Mouse (Mus musculus) MEL (cell line): ENCODE measurements around the gene Rufy4. TPM values are rescaled to one million over a fixed set of nuclear protein-coding genes. Genes with fewer than 3 reads are reported as not detected.

Experiments
- DNase-seq: peaks from one replicate; pipeline ENCODE4 v3.0.0; 2011; ENCODE audit warnings: low read depth, low spot score
- H3K27ac ChIP-seq: 2 replicates; pipeline ENCODE4 v1.5.1; 2012; ENCODE audit warnings: low read depth, mild to moderate bottlenecking, control low read depth, low read length, moderate library complexity; ENCODE audit not compliant: control insufficient read depth
- H3K27me3 ChIP-seq, 2 experiments: fragments of 150-350 bp in 1 of 2; sonication (generic) in 1 of 2; 2 replicates each; pipeline ENCODE4 v1.6.1; 2012; ENCODE audit warnings: low read length in 2 of 2, mild to moderate bottlenecking in 2 of 2, improper control_type of control experiment in 1 of 2, moderate library complexity in 1 of 2; ENCODE audit not compliant: insufficient read depth in 2 of 2, control insufficient read depth in 1 of 2
- H3K36me3 ChIP-seq, 2 experiments: 2 replicates each; pipeline ENCODE4 v1.6.1; 2012 to 2014; ENCODE audit warnings: low read length in 2 of 2, improper control_type of control experiment in 1 of 2, inconsistent platforms in 1 of 2, mild to moderate bottlenecking in 1 of 2; ENCODE audit not compliant: insufficient read depth in 2 of 2, control insufficient read depth in 1 of 2
- H3K4me1 ChIP-seq, 2 experiments: fragments of 150-350 bp in 1 of 2; sonication (generic) in 1 of 2; 2 replicates each; pipeline ENCODE4 v1.6.1; 2012; ENCODE audit warnings: low read length in 2 of 2, improper control_type of control experiment in 1 of 2, mild to moderate bottlenecking in 1 of 2; ENCODE audit not compliant: insufficient read depth in 2 of 2, control insufficient read depth in 1 of 2
- H3K4me3 ChIP-seq, 2 experiments: fragments of 150-350 bp in 1 of 2; sonication (generic) in 1 of 2; 2 replicates each; pipeline ENCODE4 v1.5.1; 2012; ENCODE audit warnings: low read depth in 2 of 2, low read length in 2 of 2, mild to moderate bottlenecking in 2 of 2, moderate library complexity in 2 of 2, control low read depth in 1 of 2, improper control_type of control experiment in 1 of 2; ENCODE audit not compliant: control insufficient read depth in 1 of 2, insufficient read depth in 1 of 2
- H3K79me2 ChIP-seq: 2 replicates; pipeline ENCODE4 v1.6.1; 2012; ENCODE audit warnings: mild to moderate bottlenecking, low read length, moderate library complexity; ENCODE audit not compliant: control insufficient read depth, poor library complexity, insufficient read depth
- H3K9ac ChIP-seq: 2 replicates; pipeline ENCODE4 v1.6.1; 2012; ENCODE audit warnings: low read depth, mild to moderate bottlenecking, control low read depth, low read length, moderate library complexity; ENCODE audit not compliant: control insufficient read depth, poor library complexity, severe bottlenecking
- H3K9me3 ChIP-seq: fragments of 150-350 bp; sonication (generic); replicated peaks from 2 replicates; pipeline ENCODE4 v1.6.1; 2012; ENCODE audit warnings: mild to moderate bottlenecking, low read length, improper control_type of control experiment, moderate library complexity; ENCODE audit not compliant: insufficient read depth
- CHD2 ChIP-seq: IDR thresholded peaks from 2 replicates; pipeline ENCODE4 v1.6.1; 2011; ENCODE audit warnings: low read length, improper control_type of control experiment
- CTCF ChIP-seq, 3 experiments: IDR thresholded peaks in 2 of 3; conservative IDR thresholded peaks in 1 of 3; 2 replicates each; pipeline ENCODE4 v1.5.1; 2011 to 2012; ENCODE audit warnings: low read length in 3 of 3, low read depth in 2 of 3, mild to moderate bottlenecking in 2 of 3, improper control_type of control experiment in 1 of 3, inconsistent platforms in 1 of 3, mixed read lengths in 1 of 3, moderate library complexity in 1 of 3; ENCODE audit not compliant: control insufficient read depth in 1 of 3, insufficient read depth in 1 of 3, poor library complexity in 1 of 3, severe bottlenecking in 1 of 3
- E2F4 ChIP-seq: IDR thresholded peaks from 2 replicates; pipeline ENCODE4 v1.6.1; 2011; ENCODE audit warnings: low read depth, low read length, improper control_type of control experiment, borderline replicate concordance
- ETS1 ChIP-seq: IDR thresholded peaks from 2 replicates; pipeline ENCODE4 v1.6.1; 2012; ENCODE audit warnings: low read depth, mild to moderate bottlenecking, inconsistent platforms, low read length, improper control_type of control experiment, moderate library complexity
- GATA1 ChIP-seq: IDR thresholded peaks from 2 replicates; pipeline ENCODE4 v1.6.1; 2011; ENCODE audit warnings: low read depth, low read length, improper control_type of control experiment
- KAT2A ChIP-seq: conservative IDR thresholded peaks from 2 replicates; pipeline ENCODE4 v1.6.1; 2012; ENCODE audit warnings: low read depth, low read length, improper control_type of control experiment, inconsistent platforms
- MAFK ChIP-seq: IDR thresholded peaks from 2 replicates; pipeline ENCODE4 v1.6.1; 2011; ENCODE audit warnings: low read depth, mild to moderate bottlenecking, low read length, improper control_type of control experiment, borderline replicate concordance
- MAX ChIP-seq: IDR thresholded peaks from 2 replicates; pipeline ENCODE4 v1.6.1; 2011; ENCODE audit warnings: low read length, improper control_type of control experiment
- MAZ ChIP-seq: IDR thresholded peaks from 2 replicates; pipeline ENCODE4 v1.6.1; 2012; ENCODE audit warnings: low read depth, mild to moderate bottlenecking, inconsistent platforms, low read length, improper control_type of control experiment
- MXI1 ChIP-seq: IDR thresholded peaks from 2 replicates; pipeline ENCODE4 v1.6.1; 2011; ENCODE audit warnings: mild to moderate bottlenecking, low read depth, low read length, improper control_type of control experiment
- POLR2A ChIP-seq, 2 experiments: IDR thresholded peaks; 2 replicates each; pipeline ENCODE4 v1.6.1; 2011 to 2012; ENCODE audit warnings: low read length in 2 of 2, mild to moderate bottlenecking in 2 of 2, control low read depth in 1 of 2, improper control_type of control experiment in 1 of 2, low read depth in 1 of 2, moderate library complexity in 1 of 2; ENCODE audit not compliant: control insufficient read depth in 1 of 2, insufficient read depth in 1 of 2, poor library complexity in 1 of 2
- POLR2AphosphoS5 ChIP-seq: IDR thresholded peaks from 2 replicates; pipeline ENCODE4 v1.6.1; 2012; ENCODE audit warnings: low read depth, borderline replicate concordance, mild to moderate bottlenecking, inconsistent platforms, low read length, moderate library complexity, mixed read lengths
- RAD21 ChIP-seq: IDR thresholded peaks from 2 replicates; pipeline ENCODE4 v1.6.1; 2011; ENCODE audit warnings: mild to moderate bottlenecking, low read depth, low read length, improper control_type of control experiment
- RCOR1 ChIP-seq: IDR thresholded peaks from 2 replicates; pipeline ENCODE4 v1.6.1; 2012; ENCODE audit warnings: low read depth, mild to moderate bottlenecking, inconsistent platforms, low read length, improper control_type of control experiment
- SIN3A ChIP-seq: IDR thresholded peaks from 2 replicates; pipeline ENCODE4 v1.6.1; 2012; ENCODE audit warnings: low read length, improper control_type of control experiment, inconsistent platforms
- SMC3 ChIP-seq: IDR thresholded peaks from 2 replicates; pipeline ENCODE4 v1.6.1; 2011; ENCODE audit warnings: low read depth, low read length, improper control_type of control experiment
- TAL1 ChIP-seq: IDR thresholded peaks from 2 replicates; pipeline ENCODE4 v1.6.1; 2012; ENCODE audit warnings: mild to moderate bottlenecking, inconsistent platforms, low read length, moderate library complexity, mixed read lengths
- TBP ChIP-seq: IDR thresholded peaks from 2 replicates; pipeline ENCODE4 v1.8.0; 2011; ENCODE audit warnings: low read depth, low read length, improper control_type of control experiment
- UBTF ChIP-seq: IDR thresholded peaks from 2 replicates; pipeline ENCODE4 v1.6.1; 2012; ENCODE audit warnings: low read depth, mild to moderate bottlenecking, inconsistent platforms, low read length, improper control_type of control experiment, moderate library complexity, borderline replicate concordance; ENCODE audit not compliant: insufficient read depth
- USF1 ChIP-seq: IDR thresholded peaks from 2 replicates; pipeline ENCODE4 v1.6.1; 2014; ENCODE audit warnings: low read depth, mild to moderate bottlenecking, inconsistent platforms, low read length, improper control_type of control experiment, moderate library complexity
- USF2 ChIP-seq, 2 experiments: IDR thresholded peaks; 2 replicates each; pipeline ENCODE4 v1.6.1; 2011 to 2012; ENCODE audit warnings: improper control_type of control experiment in 2 of 2, low read length in 2 of 2, borderline replicate concordance in 1 of 2, inconsistent platforms in 1 of 2, low read depth in 1 of 2, mild to moderate bottlenecking in 1 of 2; ENCODE audit not compliant: insufficient read depth in 1 of 2
- ZKSCAN1 ChIP-seq: IDR thresholded peaks from 2 replicates; pipeline ENCODE4 v1.6.1; 2012; ENCODE audit warnings: low read depth, mild to moderate bottlenecking, inconsistent platforms, low read length, improper control_type of control experiment, moderate library complexity
- polyA plus RNA-seq, 2 experiments: library from polyadenylated mRNA; stranded (reverse) in 1 of 2; unstranded in 1 of 2; fragments of >175 nt in 1 of 2; fragments of >200 nt in 1 of 2; gene quantifications; 2 replicates each; pipeline versions ENCODE4 v1.2.1 to v1.2.4; 2012; ENCODE audit warnings: low replicate concordance in 2 of 2, low read depth in 1 of 2; ENCODE audit not compliant: insufficient read length in 2 of 2, insufficient read depth in 1 of 2, missing spikeins in 1 of 2
- total RNA-seq: library from RNA; depleted of rRNA; stranded (reverse); fragments of 300-350 nt; gene quantifications from 2 replicates; pipeline ENCODE4 v1.2.3, GENCODE M21; 2012

Rufy4 gene
- total and polyA plus RNA-seq, 3 experiments, result 0.04 to 0.10 TPM; not detected in 1

DNA sequence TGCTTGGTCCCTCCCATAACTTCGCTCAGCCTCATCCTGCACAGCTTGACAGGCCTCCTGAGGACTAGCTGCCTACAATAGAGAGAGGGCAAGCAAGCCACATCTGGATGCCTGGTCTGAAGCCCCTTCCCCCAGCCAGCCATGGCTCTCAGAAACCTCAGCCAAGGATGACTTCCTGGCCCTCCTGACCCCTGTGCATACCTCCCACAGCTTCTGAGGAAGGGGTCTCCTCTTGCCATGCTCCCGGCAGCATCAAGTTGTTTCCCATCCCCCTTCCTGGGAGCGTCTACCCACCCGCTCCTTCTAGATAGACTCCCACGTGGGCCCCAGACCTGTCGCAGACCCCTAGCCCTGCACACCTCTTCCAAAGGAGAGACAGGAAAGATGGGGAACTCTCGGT is 35.0 kb upstream of the Rufy4 start:
- Histone ChIP-seq H3K4me3 (no peak overlapping the region), H3K4me1 (no peaks in the 10 kb centered on the region), H3K27me3 (no peaks in the 10 kb centered on the region; a peak in 1 of 4 replicates), H3K79me2 (no peaks in the 10 kb centered on the region), H3K36me3 (no peaks in the 10 kb centered on the region), H3K27ac (no peak overlapping the region), H3K9ac (no peak overlapping the region), H3K9me3 (no peaks in the 10 kb centered on the region)
- no peak for DNase-seq
- TF ChIP-seq MAFK, result no peak
- TF ChIP-seq SIN3A, result no peak
- no peak for TF ChIP-seq CTCF (IDR thresholded peaks at IDR 0.05 in 2 of 3, conservative IDR thresholded peaks at IDR 0.05 in 1 of 3; ENCODE audit: control insufficient read depth in 1 of 3, insufficient read depth in 1 of 3, low read depth in 2 of 3, low read length in 3 of 3, poor library complexity in 1 of 3, severe bottlenecking in 1 of 3)
- TF ChIP-seq UBTF, result no peak
- no peak for TF ChIP-seq MAX
- no peak for TF ChIP-seq ETS1
- TF ChIP-seq USF1, result no peak
- TF ChIP-seq RCOR1, result no peak
- no peak for TF ChIP-seq GATA1
- no peak for TF ChIP-seq E2F4
- no peak for TF ChIP-seq TBP
- no peak for TF ChIP-seq KAT2A
- TF ChIP-seq POLR2A (IDR thresholded peaks at IDR 0.05; ENCODE audit: control insufficient read depth in 1 of 2, insufficient read depth in 1 of 2, low read depth in 1 of 2, low read length in 2 of 2, poor library complexity in 1 of 2), result no peak

DNA sequence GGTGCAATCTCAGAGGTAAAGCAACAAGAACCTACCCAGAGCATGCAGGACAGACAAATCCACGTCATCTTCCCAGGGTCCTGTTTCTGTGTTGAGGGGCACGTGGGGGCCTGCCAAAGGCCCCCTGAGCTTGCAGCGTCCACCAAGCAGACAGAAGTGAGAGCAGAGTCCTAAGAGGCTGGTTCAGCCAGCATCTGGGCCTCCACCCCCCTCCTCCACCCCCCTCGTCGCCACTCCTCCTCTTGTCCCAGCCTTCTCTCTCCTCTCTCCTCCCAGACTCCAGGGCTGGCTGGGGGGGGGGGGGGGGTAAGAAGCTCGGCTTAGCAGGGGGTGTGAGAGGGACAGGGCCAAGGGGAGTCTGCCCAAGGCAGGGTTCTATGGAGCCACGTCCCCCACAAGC is 34.2 kb upstream of the Rufy4 start:
- Histone ChIP-seq H3K27me3 (no peaks in the 10 kb centered on the region; a peak in 1 of 4 replicates), H3K36me3 (no peaks in the 10 kb centered on the region), H3K9ac (no peak overlapping the region), H3K27ac (no peak overlapping the region), H3K79me2 (no peaks in the 10 kb centered on the region), H3K4me3 (no peak overlapping the region), H3K9me3 (no peaks in the 10 kb centered on the region)
- no peak for DNase-seq
- TF ChIP-seq MAFK (no peak), RCOR1 (no peak), MXI1 (no peak), UBTF (no peak), ZKSCAN1 (no peak), POLR2AphosphoS5 (no peak), MAZ (no peak), TAL1 (no peak), CHD2 (no peak), RAD21 (no peak), USF2 (IDR thresholded peaks at IDR 0.05; ENCODE audit: borderline replicate concordance in 1 of 2, insufficient read depth in 1 of 2, low read depth in 1 of 2, low read length in 2 of 2) (no peak), E2F4 (no peak), MAX (no peak), SMC3 (no peak)
- TF ChIP-seq, all 39 proteins: peak for 0
- H3K4me1 ChIP-seq, result no peaks in the 10 kb centered on the region
